11 mouse cellular contexts compared by ENCODE assay signal in the genomic region with DNA sequence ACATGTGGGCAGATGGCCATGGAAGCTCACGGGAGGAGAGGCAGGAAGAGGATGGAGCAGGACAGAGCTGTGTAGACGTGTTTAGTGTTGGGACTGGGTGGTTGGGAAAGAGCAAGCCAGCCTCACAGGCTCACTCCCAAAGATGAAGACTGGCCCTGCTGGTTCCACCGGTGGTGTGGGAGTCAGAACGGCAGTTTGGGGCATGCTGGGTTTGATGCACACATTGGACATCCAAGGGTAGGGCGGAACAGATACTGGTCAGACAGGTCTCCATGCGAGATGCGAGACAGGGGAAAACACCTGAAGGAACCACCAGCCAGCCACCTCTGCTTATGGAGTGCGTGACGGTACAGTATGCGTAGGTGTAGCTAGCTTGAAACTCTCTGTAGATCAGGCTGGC. TPM values are rescaled to one million over a fixed set of nuclear protein-coding genes. Genes with fewer than 3 reads are reported as not detected.
DNase-seq lines count a peak whose midpoint lies in the region; ATAC-seq lines count a peak whose summit lies in the region.
"Had no signal": no experiment of that assay in that cellular context is flagged by ENCODE, and none has a peak within 500 bp of the region (broad histone marks: within the 10 kb centered on the region; RNA-seq: fewer than 3 reads in every experiment).

No protein-coding gene starts in this region.

- H3K27me3 ChIP-seq in heart, embryonic 10.5 days (ENCODE audit: insufficient read depth, poor library complexity, severe bottlenecking): 0 out of 2 replicates have a peak, but pooled peaks cover 4% of the 10 kb centered on the region
- H3K27me3 ChIP-seq in midbrain, embryonic 11.5 days (ENCODE audit: control insufficient read depth, insufficient read depth, low read length): no peaks in the 10 kb centered on the region
- no peaks in the 10 kb centered on the region for H3K27me3 ChIP-seq in midbrain, embryonic 14.5 days (ENCODE audit: control insufficient read depth, insufficient read depth, low read length)
- H3K27me3 ChIP-seq in limb, embryonic 15.5 days: no peaks in the 10 kb centered on the region

- 79% methylated on average over 10 of the region's 10 CpGs for WGBS in heart, embryonic 10.5 days
- 84% methylated on average over 10 of the region's 10 CpGs for WGBS in midbrain, embryonic 11.5 days
- WGBS in midbrain, embryonic 14.5 days: 83% methylated on average over 10 of the region's 10 CpGs
- WGBS in limb, embryonic 15.5 days: 82% methylated on average over 10 of the region's 10 CpGs

- no peak overlapping the region for H3K9ac ChIP-seq in midbrain, embryonic 11.5 days (ENCODE audit: low read length)
- H3K9ac ChIP-seq in midbrain, embryonic 14.5 days (replicated peaks; ENCODE audit: low read length): no peak overlapping the region
- H3K9ac ChIP-seq in limb, embryonic 15.5 days: no peak overlapping the region

- peaks cover 4% of the 10 kb centered on the region; the same call in 1 of the 2 replicates for H3K9me3 ChIP-seq in heart, embryonic 10.5 days
- H3K9me3 ChIP-seq in midbrain, embryonic 11.5 days (ENCODE audit: control insufficient read depth, low read length): peaks cover 5% of the 10 kb centered on the region; the same call in 1 of the 2 replicates
- H3K9me3 ChIP-seq in midbrain, embryonic 14.5 days (ENCODE audit: control insufficient read depth, low read length): no peaks in the 10 kb centered on the region
- no peaks in the 10 kb centered on the region for H3K9me3 ChIP-seq in limb, embryonic 15.5 days

- no peak for DNase-seq in heart, embryonic 10.5 days (ENCODE audit: low spot score)
- DNase-seq in heart, postnatal 10 days: no peak
- no peak for DNase-seq in midbrain, embryonic 11.5 days (ENCODE audit: low spot score, missing footprints)
- no peak for DNase-seq in midbrain, embryonic 14.5 days
- peak; percentile 70 to 72 for DNase-seq in urinary bladder, postnatal 36 days (ENCODE audit: low spot score in 2 of 2)
- no peak for DNase-seq in embryo, embryonic 11 days
- DNase-seq in thymus, postnatal 0 days (ENCODE audit: low spot score): no peak
- DNase-seq: adrenal gland, adult 8-10 months; thymus, postnatal 14 days had no signal

- peak overlapping the region; percentile 92; the same call in 1 of the 2 replicates for H3K4me2 ChIP-seq in midbrain, embryonic 11.5 days
- H3K4me2 ChIP-seq in midbrain, embryonic 14.5 days (ENCODE audit: low read length): no peak overlapping the region; the same call in 1 of the 2 replicates
- H3K4me2 ChIP-seq in limb, embryonic 15.5 days: peak overlapping the region; percentile 85

- peaks cover 36% of the 10 kb centered on the region for H3K4me1 ChIP-seq in heart, embryonic 10.5 days
- no peaks in the 10 kb centered on the region for H3K4me1 ChIP-seq in midbrain, embryonic 11.5 days (ENCODE audit: control insufficient read depth, insufficient read depth, low read length)
- peaks cover 4% of the 10 kb centered on the region; the same call in 1 of the 2 replicates for H3K4me1 ChIP-seq in midbrain, embryonic 14.5 days (ENCODE audit: control insufficient read depth, insufficient read depth, low read length)
- H3K4me1 ChIP-seq in limb, embryonic 15.5 days: peaks cover 23% of the 10 kb centered on the region

- H3K27ac ChIP-seq in heart, embryonic 10.5 days: no peak overlapping the region
- H3K27ac ChIP-seq in midbrain, embryonic 11.5 days (ENCODE audit: low read depth, low read length): no peak overlapping the region
- H3K27ac ChIP-seq in midbrain, embryonic 14.5 days (replicated peaks; ENCODE audit: low read depth, low read length): no peak overlapping the region
- peak overlapping the region; percentile 97; the same call in 1 of the 2 replicates for H3K27ac ChIP-seq in limb, embryonic 15.5 days
- H3K27ac ChIP-seq: macrophage had no signal

- no peaks in the 10 kb centered on the region for H3K36me3 ChIP-seq in heart, embryonic 10.5 days
- H3K36me3 ChIP-seq in midbrain, embryonic 11.5 days (ENCODE audit: control insufficient read depth, insufficient read depth, low read length): no peaks in the 10 kb centered on the region
- no peaks in the 10 kb centered on the region for H3K36me3 ChIP-seq in midbrain, embryonic 14.5 days (ENCODE audit: control insufficient read depth, insufficient read depth, low read length)
- H3K36me3 ChIP-seq in limb, embryonic 15.5 days: no peaks in the 10 kb centered on the region

- intact Hi-C loops in heart, postnatal 10 days (cut with DNase I): loop anchor here (2.0 kb wide), 2 partner anchors 32 to 70 kb away; no protein-coding TSS in a partner anchor

- no peak for ATAC-seq in midbrain, embryonic 11.5 days (ENCODE audit: low FRiP score)
- no peak for ATAC-seq in midbrain, embryonic 14.5 days (ENCODE audit: low FRiP score, low TSS enrichment)
- no peak for ATAC-seq in limb, embryonic 15.5 days (ENCODE audit: insufficient number of reproducible peaks, low FRiP score, low TSS enrichment, low read depth)

- peak overlapping the region; percentile 77; the same call in 1 of the 2 replicates for H3K4me3 ChIP-seq in heart, embryonic 10.5 days
- H3K4me3 ChIP-seq in midbrain, embryonic 11.5 days (ENCODE audit: low read depth, low read length): peak overlapping the region; percentile 58; the same call in 1 of the 2 replicates
- no peak overlapping the region for H3K4me3 ChIP-seq in midbrain, embryonic 14.5 days (replicated peaks; ENCODE audit: low read depth, low read length)
- H3K4me3 ChIP-seq in limb, embryonic 15.5 days: peak overlapping the region; percentile 71; the same call in 1 of the 2 replicates

RNA-seq across cellular contexts. Expression of gene H3f3a, which starts 34.8 kb away (rescaled TPM):
- 1,530 and 1,842 TPM in 2 replicates for polyA plus RNA-seq in heart, embryonic 10.5 days (2016; fragmentation: Nextera tagmentation; extraction: Ambion mirVana)
- total RNA-seq in heart, postnatal 10 days (2021): 100 to 1,000 TPM; 868 to 930 TPM
- 3,662 and 3,728 TPM in 2 replicates for polyA plus RNA-seq in midbrain, embryonic 11.5 days (2014; fragmentation: Nextera tagmentation; extraction: Ambion mirVana)
- polyA plus RNA-seq in midbrain, embryonic 14.5 days (2014; fragmentation: Nextera tagmentation; extraction: Ambion mirVana): 3,827 and 3,910 TPM in 2 replicates
- polyA plus RNA-seq in limb, embryonic 15.5 days (2015; fragmentation: Nextera tagmentation; extraction: Ambion mirVana): 2,561 and 2,592 TPM in 2 replicates
- 2,900 and 2,949 TPM in 2 replicates for polyA plus RNA-seq in thymus, postnatal 0 days (2015; fragmentation: Nextera tagmentation; extraction: Ambion mirVana)

RNA-seq across cellular contexts. Expression of gene Acbd3, which starts 53.1 kb away (rescaled TPM):
- polyA plus RNA-seq in heart, embryonic 10.5 days (2016; fragmentation: Nextera tagmentation; extraction: Ambion mirVana): 20.5 and 24.5 TPM in 2 replicates
- 10 to 100 TPM; 29.9 to 31.5 TPM for total RNA-seq in heart, postnatal 10 days (2021)
- polyA plus RNA-seq in midbrain, embryonic 11.5 days (2014; fragmentation: Nextera tagmentation; extraction: Ambion mirVana): 20.8 and 21.6 TPM in 2 replicates
- 25.2 and 27.2 TPM in 2 replicates for polyA plus RNA-seq in midbrain, embryonic 14.5 days (2014; fragmentation: Nextera tagmentation; extraction: Ambion mirVana)
- polyA plus RNA-seq in limb, embryonic 15.5 days (2015; fragmentation: Nextera tagmentation; extraction: Ambion mirVana): 24.0 and 27.9 TPM in 2 replicates
- polyA plus RNA-seq in thymus, postnatal 0 days (2015; fragmentation: Nextera tagmentation; extraction: Ambion mirVana): 15.2 and 19.5 TPM in 2 replicates

Comparison
In these comparisons a context has a peak if more than half of its experiments do, and no peak if none do; other contexts are left out.
1. DNase-seq: peak in urinary bladder, postnatal 36 days (2 of 2); none in heart, embryonic 10.5 days (single experiment), heart, postnatal 10 days (0 of 2), midbrain, embryonic 11.5 days (single experiment), midbrain, embryonic 14.5 days (single experiment), embryo, embryonic 11 days (single experiment) and thymus, postnatal 0 days (single experiment).